Mouse (Mus musculus) lung, adult 2 months (tissue): Measurements from ENCODE around the gene Slc25a5.

Experiments used
- CTCF ChIP-seq: fragments of 200-500 bp; IDR thresholded peaks from 2 replicates; pipeline ENCODE4 v1.5.1; 2011; ENCODE audit warnings: mild to moderate bottlenecking, low read length, control low read depth; ENCODE audit not compliant: insufficient read depth
- POLR2A ChIP-seq: fragments of 200-500 bp; IDR thresholded peaks from 2 replicates; pipeline ENCODE4 v1.6.1; 2011; ENCODE audit warnings: low read depth, mild to moderate bottlenecking, control low read depth, low read length, borderline replicate concordance; ENCODE audit errors: extremely low read depth

DNA sequence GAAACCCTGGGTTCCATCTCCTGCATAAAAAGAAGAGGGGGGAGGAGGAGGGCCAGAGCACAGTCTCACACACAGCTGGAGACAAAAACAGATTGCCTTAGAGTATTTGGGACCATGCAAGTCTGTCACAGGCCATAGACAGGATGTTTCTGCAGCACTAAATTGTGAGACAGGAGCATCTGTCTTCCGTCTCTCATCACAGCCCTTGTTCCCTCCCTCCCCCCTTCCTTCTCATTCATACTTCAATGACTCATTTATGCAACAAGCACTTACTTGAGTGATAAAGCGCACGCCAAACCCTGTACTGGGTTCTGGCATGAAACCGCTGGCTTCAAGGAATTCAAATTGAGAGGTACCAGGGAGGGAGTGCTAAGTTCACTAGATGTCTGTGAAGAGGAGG lies 36.2 kb downstream of the Slc25a5 start:
- no peak for TF ChIP-seq POLR2A
- no peak for TF ChIP-seq CTCF
